Mouse (Mus musculus) MEL (cell line): ENCODE data around the gene Eif2ak1. TPM values are rescaled to one million over a fixed set of nuclear protein-coding genes. Genes with fewer than 3 reads are reported as not detected.

ENCODE experiments used
- DNase-seq: peaks from one replicate; pipeline ENCODE4 v3.0.0; 2011; ENCODE audit warnings: low read depth, low spot score
- H3K27ac ChIP-seq: 2 replicates; pipeline ENCODE4 v1.5.1; 2012; ENCODE audit warnings: low read depth, mild to moderate bottlenecking, control low read depth, low read length, moderate library complexity; ENCODE audit not compliant: control insufficient read depth
- H3K27me3 ChIP-seq, 2 experiments: fragments of 150-350 bp in 1 of 2; sonication (generic) in 1 of 2; 2 replicates each; pipeline ENCODE4 v1.6.1; 2012; ENCODE audit warnings: low read length in 2 of 2, mild to moderate bottlenecking in 2 of 2, improper control_type of control experiment in 1 of 2, moderate library complexity in 1 of 2; ENCODE audit not compliant: insufficient read depth in 2 of 2, control insufficient read depth in 1 of 2
- H3K36me3 ChIP-seq, 2 experiments: 2 replicates each; pipeline ENCODE4 v1.6.1; 2012 to 2014; ENCODE audit warnings: low read length in 2 of 2, improper control_type of control experiment in 1 of 2, inconsistent platforms in 1 of 2, mild to moderate bottlenecking in 1 of 2; ENCODE audit not compliant: insufficient read depth in 2 of 2, control insufficient read depth in 1 of 2
- H3K4me1 ChIP-seq, 2 experiments: fragments of 150-350 bp in 1 of 2; sonication (generic) in 1 of 2; 2 replicates each; pipeline ENCODE4 v1.6.1; 2012; ENCODE audit warnings: low read length in 2 of 2, improper control_type of control experiment in 1 of 2, mild to moderate bottlenecking in 1 of 2; ENCODE audit not compliant: insufficient read depth in 2 of 2, control insufficient read depth in 1 of 2
- H3K4me3 ChIP-seq, 2 experiments: fragments of 150-350 bp in 1 of 2; sonication (generic) in 1 of 2; 2 replicates each; pipeline ENCODE4 v1.5.1; 2012; ENCODE audit warnings: low read depth in 2 of 2, low read length in 2 of 2, mild to moderate bottlenecking in 2 of 2, moderate library complexity in 2 of 2, control low read depth in 1 of 2, improper control_type of control experiment in 1 of 2; ENCODE audit not compliant: control insufficient read depth in 1 of 2, insufficient read depth in 1 of 2
- H3K79me2 ChIP-seq: 2 replicates; pipeline ENCODE4 v1.6.1; 2012; ENCODE audit warnings: mild to moderate bottlenecking, low read length, moderate library complexity; ENCODE audit not compliant: control insufficient read depth, poor library complexity, insufficient read depth
- H3K9ac ChIP-seq: 2 replicates; pipeline ENCODE4 v1.6.1; 2012; ENCODE audit warnings: low read depth, mild to moderate bottlenecking, control low read depth, low read length, moderate library complexity; ENCODE audit not compliant: control insufficient read depth, poor library complexity, severe bottlenecking
- H3K9me3 ChIP-seq: fragments of 150-350 bp; sonication (generic); replicated peaks from 2 replicates; pipeline ENCODE4 v1.6.1; 2012; ENCODE audit warnings: mild to moderate bottlenecking, low read length, improper control_type of control experiment, moderate library complexity; ENCODE audit not compliant: insufficient read depth
- BHLHE40 ChIP-seq: IDR thresholded peaks from 2 replicates; pipeline ENCODE4 v1.6.1; 2012; ENCODE audit warnings: low read depth, mild to moderate bottlenecking, inconsistent platforms, low read length, improper control_type of control experiment, borderline replicate concordance
- CHD1 ChIP-seq: IDR thresholded peaks from 2 replicates; pipeline ENCODE4 v1.6.1; 2012; ENCODE audit warnings: low read depth, mild to moderate bottlenecking, inconsistent platforms, low read length, improper control_type of control experiment
- CTCF ChIP-seq, 3 experiments: IDR thresholded peaks in 2 of 3; conservative IDR thresholded peaks in 1 of 3; 2 replicates each; pipeline ENCODE4 v1.5.1; 2011 to 2012; ENCODE audit warnings: low read length in 3 of 3, low read depth in 2 of 3, mild to moderate bottlenecking in 2 of 3, improper control_type of control experiment in 1 of 3, inconsistent platforms in 1 of 3, mixed read lengths in 1 of 3, moderate library complexity in 1 of 3; ENCODE audit not compliant: control insufficient read depth in 1 of 3, insufficient read depth in 1 of 3, poor library complexity in 1 of 3, severe bottlenecking in 1 of 3
- EP300 ChIP-seq, 2 experiments: IDR thresholded peaks; 2 replicates each; pipeline ENCODE4 v1.6.1; 2011; ENCODE audit warnings: improper control_type of control experiment in 2 of 2, low read length in 2 of 2, low read depth in 1 of 2, mild to moderate bottlenecking in 1 of 2
- ETS1 ChIP-seq: IDR thresholded peaks from 2 replicates; pipeline ENCODE4 v1.6.1; 2012; ENCODE audit warnings: low read depth, mild to moderate bottlenecking, inconsistent platforms, low read length, improper control_type of control experiment, moderate library complexity
- GABPA ChIP-seq: IDR thresholded peaks from 2 replicates; pipeline ENCODE4 v1.6.1; 2012; ENCODE audit warnings: low read depth, mild to moderate bottlenecking, inconsistent platforms, low read length, improper control_type of control experiment, moderate library complexity
- HCFC1 ChIP-seq: IDR thresholded peaks from 2 replicates; pipeline ENCODE4 v1.6.1; 2012; ENCODE audit warnings: low read depth, mild to moderate bottlenecking, inconsistent platforms, low read length, improper control_type of control experiment, moderate library complexity
- KAT2A ChIP-seq: conservative IDR thresholded peaks from 2 replicates; pipeline ENCODE4 v1.6.1; 2012; ENCODE audit warnings: low read depth, low read length, improper control_type of control experiment, inconsistent platforms
- MAFK ChIP-seq: IDR thresholded peaks from 2 replicates; pipeline ENCODE4 v1.6.1; 2011; ENCODE audit warnings: low read depth, mild to moderate bottlenecking, low read length, improper control_type of control experiment, borderline replicate concordance
- MAZ ChIP-seq: IDR thresholded peaks from 2 replicates; pipeline ENCODE4 v1.6.1; 2012; ENCODE audit warnings: low read depth, mild to moderate bottlenecking, inconsistent platforms, low read length, improper control_type of control experiment
- MYB ChIP-seq: IDR thresholded peaks from 2 replicates; pipeline ENCODE4 v1.6.1; 2011; ENCODE audit warnings: mild to moderate bottlenecking, low read depth, low read length, improper control_type of control experiment
- MYC ChIP-seq: IDR thresholded peaks from 2 replicates; pipeline ENCODE4 v1.6.1; 2011; ENCODE audit warnings: low read depth, mild to moderate bottlenecking, low read length, improper control_type of control experiment, moderate library complexity
- NELFE ChIP-seq: IDR thresholded peaks from 2 replicates; pipeline ENCODE4 v1.6.1; 2011; ENCODE audit warnings: low read depth, low read length, improper control_type of control experiment
- NRF1 ChIP-seq: IDR thresholded peaks from 2 replicates; pipeline ENCODE4 v1.6.1; 2014; ENCODE audit warnings: low read depth, mild to moderate bottlenecking, inconsistent platforms, low read length, improper control_type of control experiment, moderate library complexity; ENCODE audit not compliant: poor library complexity, insufficient read depth, severe bottlenecking
- POLR2A ChIP-seq, 2 experiments: IDR thresholded peaks; 2 replicates each; pipeline ENCODE4 v1.6.1; 2011 to 2012; ENCODE audit warnings: low read length in 2 of 2, mild to moderate bottlenecking in 2 of 2, control low read depth in 1 of 2, improper control_type of control experiment in 1 of 2, low read depth in 1 of 2, moderate library complexity in 1 of 2; ENCODE audit not compliant: control insufficient read depth in 1 of 2, insufficient read depth in 1 of 2, poor library complexity in 1 of 2
- POLR2AphosphoS5 ChIP-seq: IDR thresholded peaks from 2 replicates; pipeline ENCODE4 v1.6.1; 2012; ENCODE audit warnings: low read depth, borderline replicate concordance, mild to moderate bottlenecking, inconsistent platforms, low read length, moderate library complexity, mixed read lengths
- RAD21 ChIP-seq: IDR thresholded peaks from 2 replicates; pipeline ENCODE4 v1.6.1; 2011; ENCODE audit warnings: mild to moderate bottlenecking, low read depth, low read length, improper control_type of control experiment
- SMC3 ChIP-seq: IDR thresholded peaks from 2 replicates; pipeline ENCODE4 v1.6.1; 2011; ENCODE audit warnings: low read depth, low read length, improper control_type of control experiment
- TAL1 ChIP-seq: IDR thresholded peaks from 2 replicates; pipeline ENCODE4 v1.6.1; 2012; ENCODE audit warnings: mild to moderate bottlenecking, inconsistent platforms, low read length, moderate library complexity, mixed read lengths
- TBP ChIP-seq: IDR thresholded peaks from 2 replicates; pipeline ENCODE4 v1.8.0; 2011; ENCODE audit warnings: low read depth, low read length, improper control_type of control experiment
- TCF12 ChIP-seq: IDR thresholded peaks from 2 replicates; pipeline ENCODE4 v1.6.1; 2014; ENCODE audit warnings: low read depth, mild to moderate bottlenecking, inconsistent platforms, low read length, improper control_type of control experiment, moderate library complexity
- UBTF ChIP-seq: IDR thresholded peaks from 2 replicates; pipeline ENCODE4 v1.6.1; 2012; ENCODE audit warnings: low read depth, mild to moderate bottlenecking, inconsistent platforms, low read length, improper control_type of control experiment, moderate library complexity, borderline replicate concordance; ENCODE audit not compliant: insufficient read depth
- USF2 ChIP-seq, 2 experiments: IDR thresholded peaks; 2 replicates each; pipeline ENCODE4 v1.6.1; 2011 to 2012; ENCODE audit warnings: improper control_type of control experiment in 2 of 2, low read length in 2 of 2, borderline replicate concordance in 1 of 2, inconsistent platforms in 1 of 2, low read depth in 1 of 2, mild to moderate bottlenecking in 1 of 2; ENCODE audit not compliant: insufficient read depth in 1 of 2
- ZC3H11A ChIP-seq: IDR thresholded peaks from 2 replicates; pipeline ENCODE4 v1.6.1; 2012; ENCODE audit warnings: low read depth, mild to moderate bottlenecking, inconsistent platforms, low read length, improper control_type of control experiment
- ZKSCAN1 ChIP-seq: IDR thresholded peaks from 2 replicates; pipeline ENCODE4 v1.6.1; 2012; ENCODE audit warnings: low read depth, mild to moderate bottlenecking, inconsistent platforms, low read length, improper control_type of control experiment, moderate library complexity
- ZMIZ1 ChIP-seq: IDR thresholded peaks from 2 replicates; pipeline ENCODE4 v1.6.1; 2012; ENCODE audit warnings: low read depth, mild to moderate bottlenecking, inconsistent platforms, low read length, improper control_type of control experiment, moderate library complexity
- polyA plus RNA-seq, 2 experiments: library from polyadenylated mRNA; stranded (reverse) in 1 of 2; unstranded in 1 of 2; fragments of >175 nt in 1 of 2; fragments of >200 nt in 1 of 2; gene quantifications; 2 replicates each; pipeline versions ENCODE4 v1.2.1 to v1.2.4; 2012; ENCODE audit warnings: low replicate concordance in 2 of 2, low read depth in 1 of 2; ENCODE audit not compliant: insufficient read length in 2 of 2, insufficient read depth in 1 of 2, missing spikeins in 1 of 2
- total RNA-seq: library from RNA; depleted of rRNA; stranded (reverse); fragments of 300-350 nt; gene quantifications from 2 replicates; pipeline ENCODE4 v1.2.3, GENCODE M21; 2012

The Eif2ak1 gene
- total and polyA plus RNA-seq, 3 experiments = 14.8 to 33.5 (median 26.7) TPM

- H3K27ac ChIP-seq = no peak overlapping the region
- peak; percentile 55 for DNase-seq
- no peaks in the 10 kb centered on the region for H3K9me3 ChIP-seq
- TF ChIP-seq POLR2A (IDR thresholded peaks at IDR 0.05; ENCODE audit: control insufficient read depth in 1 of 2, insufficient read depth in 1 of 2, low read depth in 1 of 2, low read length in 2 of 2, poor library complexity in 1 of 2) = no peak
- TF ChIP-seq SMC3 = peak; percentile 59
- TF ChIP-seq USF2 (IDR thresholded peaks at IDR 0.05; ENCODE audit: borderline replicate concordance in 1 of 2, insufficient read depth in 1 of 2, low read depth in 1 of 2, low read length in 2 of 2) = no peak
- no peak for TF ChIP-seq TCF12
- TF ChIP-seq NELFE = no peak
- peak; percentile 10 to 64 (median 16); a peak in 4 of 6 replicates for TF ChIP-seq CTCF (IDR thresholded peaks at IDR 0.05 in 2 of 3, conservative IDR thresholded peaks at IDR 0.05 in 1 of 3; ENCODE audit: control insufficient read depth in 1 of 3, insufficient read depth in 1 of 3, low read depth in 2 of 3, low read length in 3 of 3, poor library complexity in 1 of 3, severe bottlenecking in 1 of 3)
- TF ChIP-seq BHLHE40 = no peak
- TF ChIP-seq MAZ = no peak
- no peak for TF ChIP-seq MYB
- no peak for TF ChIP-seq HCFC1
- peak; percentile 67 for TF ChIP-seq RAD21
- TF ChIP-seq TBP = no peak
- TF ChIP-seq EP300 (IDR thresholded peaks at IDR 0.05; ENCODE audit: low read depth in 1 of 2, low read length in 2 of 2) = no peak
- TF ChIP-seq NRF1 = no peak
- TF ChIP-seq ZC3H11A = peak; percentile 52
- no peak for TF ChIP-seq TAL1
- no peak for TF ChIP-seq CHD1
- no peak for TF ChIP-seq ETS1
- no peak for TF ChIP-seq POLR2AphosphoS5
- no peak for TF ChIP-seq GABPA
- H3K4me3 ChIP-seq = no peak overlapping the region
- H3K79me2 ChIP-seq = no peaks in the 10 kb centered on the region
- H3K4me1 ChIP-seq = no peaks in the 10 kb centered on the region
- H3K9ac ChIP-seq = no peak overlapping the region
- H3K36me3 ChIP-seq = no peaks in the 10 kb centered on the region
- H3K27me3 ChIP-seq = no peaks in the 10 kb centered on the region
These were observed 116.3 kb downstream of the Eif2ak1 start for GRCm38 (mm10) chr5:143933875-143934274.

DNA sequence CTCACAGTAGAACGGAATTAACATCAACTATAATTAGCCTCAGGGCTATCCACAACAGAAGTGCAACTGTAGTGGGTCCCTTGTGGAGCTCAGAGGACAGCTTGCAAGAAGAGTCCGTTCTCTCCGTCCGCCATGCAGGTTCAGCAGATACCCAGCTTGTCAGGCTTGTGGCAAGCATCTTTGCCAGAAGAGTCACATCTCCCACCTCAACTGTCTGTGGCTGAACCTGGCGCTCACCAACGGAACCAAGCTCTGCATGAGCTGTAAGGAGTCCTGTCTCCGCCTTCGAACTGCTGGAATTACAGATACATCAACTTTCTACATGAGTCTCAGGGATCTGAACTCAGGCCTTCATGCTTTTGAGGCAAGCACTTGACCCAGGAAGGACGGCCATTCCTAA lies 118.6 kb downstream of the Eif2ak1 start:
- no peak overlapping the region for H3K4me3 ChIP-seq
- H3K79me2 ChIP-seq = no peaks in the 10 kb centered on the region
- H3K9me3 ChIP-seq = no peaks in the 10 kb centered on the region
- TF ChIP-seq MAFK (no peak), MYC (no peak), MAZ (no peak), UBTF (no peak), ZMIZ1 (no peak), ETS1 (no peak), RAD21 (no peak), ZKSCAN1 (no peak), USF2 (IDR thresholded peaks at IDR 0.05; ENCODE audit: borderline replicate concordance in 1 of 2, insufficient read depth in 1 of 2, low read depth in 1 of 2, low read length in 2 of 2) (no peak), TBP (no peak), KAT2A (no peak)
- H3K36me3 ChIP-seq = no peaks in the 10 kb centered on the region
- no peak overlapping the region for H3K27ac ChIP-seq
- no peak overlapping the region for H3K9ac ChIP-seq
- H3K27me3 ChIP-seq = no peaks in the 10 kb centered on the region
- no peaks in the 10 kb centered on the region for H3K4me1 ChIP-seq
- no peak for DNase-seq
